Mouse (Mus musculus) brain, embryonic 14.5 days (tissue): ENCODE measurements around the gene Mrps18c.

Experiments
- CTCF ChIP-seq: fragments of 200-500 bp; IDR thresholded peaks from 2 replicates; pipeline ENCODE4 v1.5.1; 2012; ENCODE audit warnings: inconsistent platforms, mild to moderate bottlenecking, moderate library complexity, borderline replicate concordance; ENCODE audit not compliant: insufficient read depth, insufficient read length; ENCODE audit errors: extremely low read depth
- POLR2A ChIP-seq: fragments of 200-500 bp; IDR thresholded peaks from 2 replicates; pipeline ENCODE4 v1.6.1; 2012; ENCODE audit warnings: mild to moderate bottlenecking, inconsistent platforms, borderline replicate concordance; ENCODE audit not compliant: poor library complexity, insufficient read depth, insufficient read length, severe bottlenecking; ENCODE audit errors: extremely low read depth

DNA sequence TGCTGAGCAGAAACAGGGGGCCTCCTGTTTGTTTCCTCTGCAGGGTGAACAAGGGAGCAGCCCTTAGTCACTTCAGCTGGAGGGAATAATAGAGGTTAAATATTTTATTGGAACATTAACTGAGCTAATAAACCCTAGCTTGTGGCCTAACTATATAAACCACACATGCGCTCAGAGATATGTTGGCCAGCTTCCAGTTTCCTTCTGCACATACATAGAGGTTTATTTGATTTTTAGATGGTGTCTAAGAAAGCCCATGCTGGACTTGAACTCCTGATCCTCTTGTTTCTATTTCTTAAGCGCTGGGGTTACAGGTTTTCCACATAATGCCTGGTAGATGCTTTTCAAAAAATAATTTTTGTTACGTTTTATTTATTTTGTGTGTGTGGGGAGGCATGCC, 46.1 kb downstream of the Mrps18c start:
- TF ChIP-seq CTCF (no peak), POLR2A (no peak)
